Mouse (Mus musculus): ENCODE data around the gene Drd5.

The Drd5 gene

GRCm38 (mm10) chr5:38356927-38357326 lies 37.8 kb downstream of the Drd5 start:
- DNase-seq = no peak

GRCm38 (mm10) chr5:38359716-38360115 lies 40.5 kb downstream of the Drd5 start:
- no peak for DNase-seq

- no peak for DNase-seq
Observed at GRCm38 (mm10) chr5:38364396-38364795, 45.2 kb downstream of the Drd5 start.

GRCm38 (mm10) chr5:38365521-38365920 lies 46.4 kb downstream of the Drd5 start:
- DNase-seq = no peak

GRCm38 (mm10) chr5:38366650-38367470 lies 47.7 kb downstream of the Drd5 start:
- peak; percentile 17 for DNase-seq

- no peak for DNase-seq
Observed at GRCm38 (mm10) chr5:38371308-38371707, 52.1 kb downstream of the Drd5 start.

Measured in thymus, postnatal 14 days (tissue).